Mouse (Mus musculus): ENCODE data around the gene Dus1l.
A peak's percentile ranks its signal among the peaks of the same experiment; 100 is the strongest.
"Not testable (repeated sequence)": the region's sequence is repeated elsewhere in the genome, so short reads cannot be mapped to it uniquely, and the experiment has no call there.

Dus1l gene

DNA sequence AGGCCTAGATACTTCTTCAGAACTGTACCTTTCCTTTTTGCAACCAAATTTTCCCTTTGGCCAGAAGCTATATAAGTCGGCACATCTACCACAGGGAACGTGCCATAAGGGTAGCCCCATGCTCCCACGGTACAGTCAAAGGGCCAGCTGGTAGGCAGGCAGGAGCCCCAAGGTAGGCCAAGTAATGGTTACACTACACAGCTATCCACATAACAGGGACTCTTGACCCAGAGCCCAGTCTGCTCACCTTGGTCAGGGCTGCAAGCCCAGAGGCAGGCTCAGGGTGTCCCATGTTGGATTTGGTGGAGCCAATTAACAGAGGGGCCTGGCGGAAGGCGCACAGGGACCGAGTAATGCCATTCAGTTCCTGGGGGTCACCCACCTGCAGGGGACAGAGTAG lies 23.4 kb upstream of the Dus1l start:
- DNase-seq (ENCODE audit: low read depth) = no peak

DNA sequence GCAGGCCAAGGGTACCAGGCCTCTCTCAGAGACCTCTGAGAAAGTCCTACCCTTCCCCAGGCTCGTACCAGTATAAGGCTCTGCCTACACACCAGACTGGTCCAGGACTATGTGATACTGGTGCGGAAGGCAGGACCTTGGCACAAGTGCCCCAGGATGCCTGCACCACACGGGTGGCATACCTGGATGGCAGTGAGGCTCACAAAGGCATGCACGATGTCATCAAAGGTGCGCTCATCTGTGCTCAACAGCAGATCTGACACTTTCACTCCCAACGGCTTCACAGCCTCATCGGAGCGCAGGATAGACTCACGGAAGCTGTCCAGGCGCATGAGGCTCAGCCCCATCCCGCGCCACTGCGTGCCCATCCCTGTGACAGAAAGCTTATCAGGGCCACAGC lies 22.0 kb upstream of the Dus1l start:
- no peak for DNase-seq (ENCODE audit: low read depth)

DNA sequence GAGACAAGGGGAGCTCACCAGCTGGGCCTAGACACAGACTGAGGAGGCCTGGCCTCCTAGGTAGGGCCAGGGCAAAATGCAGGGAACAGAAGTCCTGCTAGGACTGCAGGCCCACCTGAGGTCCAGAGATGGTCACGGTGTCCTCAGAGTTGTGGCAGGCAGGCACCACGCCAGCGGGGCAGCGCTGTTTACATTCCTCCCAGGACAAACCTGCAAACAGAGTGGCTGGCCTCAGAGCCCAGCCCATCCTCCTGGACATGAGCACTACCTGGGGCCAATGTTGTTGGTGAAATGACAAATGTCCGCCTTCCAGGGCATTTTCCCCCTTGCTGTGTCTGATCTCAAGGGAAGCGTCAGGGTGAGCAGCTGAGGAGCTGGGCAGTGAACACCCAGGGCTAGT lies 21.2 kb upstream of the Dus1l start:
- no peak for DNase-seq (ENCODE audit: low read depth)

- DNase-seq (ENCODE audit: low read depth) = no peak
These were observed 15.9 kb upstream of the Dus1l start for GRCm38 (mm10) chr11:120812068-120812467.

- no peak for DNase-seq (ENCODE audit: low read depth)
These were observed 11.8 kb upstream of the Dus1l start for GRCm38 (mm10) chr11:120808010-120808409.

- no peak for DNase-seq (ENCODE audit: low read depth)
These were observed 9.4 kb upstream of the Dus1l start for GRCm38 (mm10) chr11:120805375-120806298.

DNA sequence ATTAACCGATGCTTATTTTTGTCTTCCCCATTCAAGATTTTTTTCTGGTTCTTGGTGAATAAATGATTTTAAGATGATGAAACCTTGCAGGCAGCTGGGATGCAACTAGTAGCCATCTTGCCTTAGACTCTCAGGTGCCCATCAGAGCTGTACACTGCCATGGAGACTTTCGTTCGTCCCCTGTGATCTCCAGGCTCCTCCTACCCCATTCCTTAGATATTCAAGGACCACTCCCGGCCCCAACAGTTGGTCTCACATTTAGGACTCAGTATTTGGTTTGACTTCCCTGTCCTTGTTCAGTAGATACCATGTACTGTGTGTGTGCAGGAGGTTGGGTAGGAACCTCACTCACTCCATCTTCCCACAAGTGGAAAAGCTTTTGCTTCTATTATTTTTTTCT lies 8.6 kb upstream of the Dus1l start:
- no peak for DNase-seq (ENCODE audit: low read depth)

DNA sequence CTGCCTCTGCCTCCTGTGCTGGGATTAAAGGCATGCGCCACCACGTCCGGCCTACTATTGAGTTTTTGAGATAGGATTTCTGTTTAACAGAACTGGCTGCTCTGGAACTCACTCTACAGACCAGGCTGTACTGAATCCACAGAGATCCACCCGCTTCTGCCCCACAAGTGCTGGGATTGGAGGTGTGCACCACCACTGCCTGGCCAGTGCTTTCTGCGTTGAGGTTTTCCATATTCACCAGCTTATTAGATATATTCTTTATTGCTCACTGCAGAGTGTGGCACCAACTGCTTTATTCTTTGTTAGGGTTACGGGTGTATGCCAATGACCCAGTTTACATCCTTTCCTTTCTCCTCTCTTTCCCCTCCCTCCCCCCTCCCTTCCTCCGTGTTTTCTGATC lies 8.1 kb upstream of the Dus1l start:
- DNase-seq (ENCODE audit: low read depth) = no peak

DNA sequence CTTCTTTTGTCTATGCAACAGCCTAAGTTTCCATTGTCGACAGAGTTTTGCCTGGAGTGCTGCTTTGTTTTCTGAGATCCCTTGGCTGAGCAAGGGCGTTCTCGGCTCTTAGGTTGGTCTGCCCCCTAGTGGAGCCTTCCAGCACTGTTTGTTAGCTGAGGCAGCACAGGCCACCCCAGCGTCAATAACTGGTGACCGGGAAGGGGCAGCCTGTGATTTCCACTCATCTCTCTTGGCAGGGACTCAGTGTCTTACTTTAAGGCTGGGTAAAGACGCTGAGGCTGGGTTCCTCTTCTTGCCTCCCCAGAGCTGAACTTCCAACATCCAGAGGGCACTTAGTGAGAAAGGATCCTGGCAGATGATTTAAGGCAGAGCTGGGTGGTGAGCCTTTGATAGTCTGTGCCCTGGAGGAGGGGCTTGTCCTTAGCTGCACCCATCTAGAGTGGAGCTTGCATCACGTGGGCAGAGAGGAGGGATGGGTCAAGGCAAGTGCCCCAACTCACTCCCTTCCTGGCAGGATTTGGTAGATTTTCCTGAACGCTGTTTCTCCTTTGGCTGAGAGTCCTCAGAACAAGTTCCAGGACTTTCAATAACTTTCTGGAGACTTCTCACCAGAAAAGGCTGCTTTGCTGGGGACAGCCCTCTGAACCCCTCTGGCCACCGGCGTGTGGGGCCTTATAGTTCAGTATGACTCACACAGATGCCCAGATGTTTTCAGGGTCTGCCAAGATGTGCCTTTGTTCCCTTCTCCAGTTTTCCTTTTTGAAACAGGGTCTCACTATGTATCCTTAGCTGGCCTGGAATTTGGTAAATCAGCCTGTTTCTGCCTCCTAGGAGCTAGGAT lies 4.1 kb upstream of the Dus1l start:
- DNase-seq (ENCODE audit: low read depth) = peak; percentile 87

- no peak for DNase-seq (ENCODE audit: low read depth)
These were observed 3.2 kb upstream of the Dus1l start for GRCm38 (mm10) chr11:120799316-120799890.

GRCm38 (mm10) chr11:120798244-120798643 lies 2.0 kb upstream of the Dus1l start:
- no peak for DNase-seq (ENCODE audit: low read depth)

GRCm38 (mm10) chr11:120796614-120796946 lies 377 bp upstream of the Dus1l start:
- DNase-seq (ENCODE audit: low read depth) = no peak

DNA sequence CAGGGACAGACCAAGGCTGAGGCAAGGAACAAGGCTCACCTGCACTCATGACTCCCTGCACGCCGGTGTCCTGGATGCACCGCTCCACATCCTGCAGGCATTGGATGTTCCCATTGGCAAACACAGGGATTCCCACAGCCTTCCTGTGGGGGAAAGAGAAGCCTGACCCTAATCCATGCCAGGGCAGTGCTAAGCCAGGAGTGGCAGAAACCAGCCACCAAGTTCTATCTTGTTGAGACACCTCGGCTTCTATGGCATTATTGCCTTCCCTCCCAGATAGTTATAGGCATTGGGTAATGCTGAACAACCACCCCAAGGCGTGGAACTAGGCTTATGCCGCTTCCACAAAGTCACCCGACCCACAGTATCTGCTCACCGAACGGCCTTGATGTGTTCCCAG lies 3.6 kb downstream of the Dus1l start:
- no peak for DNase-seq (ENCODE audit: low read depth)

GRCm38 (mm10) chr11:120789810-120790209 lies 6.4 kb downstream of the Dus1l start:
- DNase-seq (ENCODE audit: low read depth) = no peak

GRCm38 (mm10) chr11:120789355-120789754 lies 6.8 kb downstream of the Dus1l start:
- DNase-seq (ENCODE audit: low read depth) = no peak

GRCm38 (mm10) chr11:120788460-120788859 lies 7.7 kb downstream of the Dus1l start:
- not testable (repeated sequence) for DNase-seq (ENCODE audit: low read depth)

DNA sequence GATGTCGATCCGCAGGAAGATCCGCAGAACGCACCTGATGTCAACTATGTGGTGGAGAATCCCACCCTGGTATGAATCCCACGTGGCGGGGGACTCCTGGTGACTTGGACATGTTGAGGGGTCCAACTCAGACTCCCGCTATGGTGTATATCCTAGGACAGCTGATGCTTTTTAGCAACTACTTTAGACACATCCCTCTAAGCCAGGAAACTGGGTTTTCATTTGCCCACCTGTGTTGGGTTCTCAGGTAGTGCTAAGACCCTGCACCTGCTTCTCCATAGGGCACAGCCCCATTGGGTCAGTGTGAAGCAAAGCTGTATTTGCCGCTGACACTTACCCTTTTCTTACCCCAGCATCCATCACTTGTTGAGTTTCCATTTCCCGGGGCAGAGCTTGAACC lies 11.1 kb downstream of the Dus1l start:
- DNase-seq (ENCODE audit: low read depth) = no peak

GRCm38 (mm10) chr11:120784064-120784791 lies 12.0 kb downstream of the Dus1l start, which contains the start of the genes Rfng and Gps1:
Rfng (minus strand) TSS chr11:120784207.
Gps1 (plus strand) TSS chr11:120784272.
- no peak for DNase-seq (ENCODE audit: low read depth)

GRCm38 (mm10) chr11:120783426-120784063 lies 12.7 kb downstream of the Dus1l start:
- DNase-seq (ENCODE audit: low read depth) = no peak

DNA sequence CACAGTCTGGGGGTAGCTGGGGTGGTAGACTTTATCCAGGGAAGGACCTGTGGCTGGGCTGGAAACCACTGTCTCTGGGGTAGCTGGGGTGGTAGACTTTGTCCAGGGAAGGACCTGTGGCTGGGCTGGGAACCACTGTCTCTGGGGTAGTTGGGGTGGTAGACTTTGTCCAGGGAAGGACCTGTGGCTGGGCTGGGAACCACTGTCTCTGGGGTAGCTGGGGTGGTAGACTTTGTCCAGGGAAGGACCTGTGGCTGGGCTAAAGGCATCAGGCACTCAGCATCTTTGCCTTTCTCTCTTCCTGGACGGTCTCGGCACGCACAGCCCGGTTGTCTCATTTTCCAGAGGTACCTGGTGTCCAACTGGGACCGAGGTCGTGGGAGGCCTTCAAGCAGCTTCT lies 14.8 kb downstream of the Dus1l start:
- DNase-seq (ENCODE audit: low read depth) = not testable (repeated sequence)

DNA sequence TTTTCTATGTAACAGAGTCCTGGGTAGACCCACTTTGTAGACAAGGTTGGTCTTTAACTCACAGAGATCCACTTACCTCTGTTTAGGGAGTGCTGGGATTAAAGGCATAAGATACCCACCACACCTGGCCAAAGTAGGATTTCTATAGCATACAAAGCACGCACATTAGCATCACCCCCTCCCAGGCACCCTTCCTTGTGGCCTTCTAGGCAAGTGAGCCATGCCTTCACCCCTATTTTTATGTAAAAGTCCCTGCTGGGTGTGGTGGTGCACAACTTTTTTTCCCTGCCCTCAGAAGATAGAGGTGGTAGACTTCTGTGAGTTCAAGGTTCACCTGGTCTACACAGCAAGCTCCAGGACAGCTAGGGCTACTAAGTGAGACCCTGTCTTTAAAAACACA lies 16.3 kb downstream of the Dus1l start:
- no peak for DNase-seq (ENCODE audit: low read depth)

Measured in c-Kit-positive CD71-negative TER-119-negative erythroid progenitor cells, embryonic 14.5 days (primary cell).